Mouse (Mus musculus) gastrocnemius, postnatal 4 days (tissue): Measurements from ENCODE around the gene Synj1. TPM values are rescaled to one million over a fixed set of nuclear protein-coding genes. Genes with fewer than 3 reads are reported as not detected.

Experiments used
- DNase-seq, 2 experiments: peaks; one replicate each; pipeline ENCODE4 v3.0.0; 2021 to 2022; ENCODE audit warnings: low spot score in 2 of 2, mixed read lengths in 2 of 2
- long read RNA-seq, 2 experiments: library from polyadenylated mRNA; stranded (forward); transcript quantifications; one replicate each; pipeline ENCODE4 v2.0.0; 2021
- total RNA-seq, 2 experiments: library from RNA; stranded (reverse); gene quantifications; 2 replicates each; pipeline ENCODE4 v1.2.3; 2021

Synj1 gene
- total RNA-seq: 10 to 100 TPM; 17.2 to 23.5 TPM
- long read RNA-seq, experiment 1, partial matches to known transcripts: 0 of 1 reads
- long read RNA-seq, experiment 1, other reads (novel, unspliced or antisense): 1 of 1 reads
- long read RNA-seq, experiment 2, partial matches to known transcripts: 0 of 4 reads
- long read RNA-seq, experiment 2, other reads (novel, unspliced or antisense): 3 of 4 reads

GRCm38 (mm10) chr16:91011021-91011683 lies at the start of gene Synj1:
Gene Synj1, minus strand, starts transcription at chr16:91011308.
- peak; percentile 86 to 91 for DNase-seq

- DNase-seq: no peak
Measured at GRCm38 (mm10) chr16:91057741-91058140, 46.6 kb upstream of the Synj1 start.

GRCm38 (mm10) chr16:91057261-91057660 lies 46.2 kb upstream of the Synj1 start:
- no peak for DNase-seq

GRCm38 (mm10) chr16:91056043-91056821 lies 45.1 kb upstream of the Synj1 start:
- no peak for DNase-seq

- no peak for DNase-seq
Measured at GRCm38 (mm10) chr16:91055150-91055549, 44.0 kb upstream of the Synj1 start.

- DNase-seq: no peak
Measured at GRCm38 (mm10) chr16:91053599-91053998, 42.5 kb upstream of the Synj1 start.

- peak in 1 of 2 experiments; percentile 50 for DNase-seq
Measured at GRCm38 (mm10) chr16:91045511-91045910, 34.4 kb upstream of the Synj1 start.

GRCm38 (mm10) chr16:91044270-91045182 lies 33.4 kb upstream of the Synj1 start, which contains the start of gene Paxbp1:
Gene Paxbp1, minus strand, starts transcription at chr16:91044543.
- DNase-seq: peak; percentile 98 to 99

- DNase-seq: peak; percentile 51 to 72
Measured at GRCm38 (mm10) chr16:91043461-91044248, 32.5 kb upstream of the Synj1 start.

GRCm38 (mm10) chr16:91042640-91043039 lies 31.5 kb upstream of the Synj1 start:
- DNase-seq: no peak

GRCm38 (mm10) chr16:91035866-91036265 lies 24.8 kb upstream of the Synj1 start:
- no peak for DNase-seq

GRCm38 (mm10) chr16:91030751-91031150 lies 19.6 kb upstream of the Synj1 start:
- no peak for DNase-seq

GRCm38 (mm10) chr16:91029901-91030300 lies 18.8 kb upstream of the Synj1 start:
- no peak for DNase-seq

GRCm38 (mm10) chr16:91029161-91029743 lies 18.1 kb upstream of the Synj1 start:
- DNase-seq: no peak

GRCm38 (mm10) chr16:91026290-91026689 lies 15.2 kb upstream of the Synj1 start:
- DNase-seq: no peak

GRCm38 (mm10) chr16:91023384-91023783 lies 12.3 kb upstream of the Synj1 start:
- no peak for DNase-seq

- no peak for DNase-seq
Measured at GRCm38 (mm10) chr16:91020842-91021483, 9.9 kb upstream of the Synj1 start.

- DNase-seq: no peak
Measured at GRCm38 (mm10) chr16:91019476-91019875, 8.4 kb upstream of the Synj1 start.

- DNase-seq: no peak
Measured at GRCm38 (mm10) chr16:91015761-91016160, 4.7 kb upstream of the Synj1 start.
